Mouse (Mus musculus) cortical plate, adult 2 months (tissue): ENCODE results near the gene Trim71. TPM values are rescaled to one million over a fixed set of nuclear protein-coding genes. Genes with fewer than 3 reads are reported as not detected.

Experiments used
- H3K27ac ChIP-seq: fragments of 200-500 bp; 2 replicates; pipeline ENCODE4 v1.5.1; 2012; ENCODE audit warnings: low read length, control low read depth, inconsistent platforms; ENCODE audit not compliant: insufficient read depth
- H3K4me1 ChIP-seq: fragments of 200-500 bp; 2 replicates; pipeline ENCODE4 v1.6.1; 2011; ENCODE audit warnings: low read length; ENCODE audit not compliant: control insufficient read depth, insufficient read depth
- H3K4me3 ChIP-seq: fragments of 200-500 bp; 2 replicates; pipeline ENCODE4 v1.5.1; 2011; ENCODE audit warnings: mild to moderate bottlenecking, low read length, control low read depth; ENCODE audit not compliant: insufficient read depth
- CTCF ChIP-seq: fragments of 200-500 bp; IDR thresholded peaks from 2 replicates; pipeline ENCODE4 v1.5.1; 2011; ENCODE audit warnings: mild to moderate bottlenecking, control low read depth, low read length; ENCODE audit not compliant: insufficient read depth; ENCODE audit errors: extremely low read depth
- POLR2A ChIP-seq: fragments of 200-500 bp; IDR thresholded peaks from 2 replicates; pipeline ENCODE4 v1.6.1; 2011; ENCODE audit warnings: mild to moderate bottlenecking, low read length, control low read depth; ENCODE audit not compliant: insufficient read depth; ENCODE audit errors: extremely low read depth
- polyA plus RNA-seq: library from polyadenylated mRNA; depleted of rRNA; stranded (reverse); fragments of >200 nt; gene quantifications from 2 replicates; pipeline ENCODE4 v1.2.3, GENCODE M21; 2012

Trim71 gene
- polyA plus RNA-seq, 1 experiment, result 0.27 TPM

- TF ChIP-seq CTCF (no peak), POLR2A (no peak)
- H3K4me3 ChIP-seq, result no peak overlapping the region
- H3K27ac ChIP-seq, result no peak overlapping the region
- H3K4me1 ChIP-seq, result no peaks in the 10 kb centered on the region
Observed at GRCm38 (mm10) chr9:114578646-114579045, 14.5 kb upstream of the Trim71 start.

GRCm38 (mm10) chr9:114576001-114576400 lies 11.8 kb upstream of the Trim71 start:
- TF ChIP-seq CTCF (no peak), POLR2A (no peak)
- H3K27ac ChIP-seq, result no peak overlapping the region
- no peak overlapping the region for H3K4me3 ChIP-seq
- H3K4me1 ChIP-seq, result no peaks in the 10 kb centered on the region

- Histone ChIP-seq H3K27ac (no peak overlapping the region), H3K4me1 (no peaks in the 10 kb centered on the region), H3K4me3 (no peak overlapping the region)
- TF ChIP-seq POLR2A, result no peak
- TF ChIP-seq CTCF, result no peak
Observed at GRCm38 (mm10) chr9:114573528-114573927, 9.4 kb upstream of the Trim71 start.

DNA sequence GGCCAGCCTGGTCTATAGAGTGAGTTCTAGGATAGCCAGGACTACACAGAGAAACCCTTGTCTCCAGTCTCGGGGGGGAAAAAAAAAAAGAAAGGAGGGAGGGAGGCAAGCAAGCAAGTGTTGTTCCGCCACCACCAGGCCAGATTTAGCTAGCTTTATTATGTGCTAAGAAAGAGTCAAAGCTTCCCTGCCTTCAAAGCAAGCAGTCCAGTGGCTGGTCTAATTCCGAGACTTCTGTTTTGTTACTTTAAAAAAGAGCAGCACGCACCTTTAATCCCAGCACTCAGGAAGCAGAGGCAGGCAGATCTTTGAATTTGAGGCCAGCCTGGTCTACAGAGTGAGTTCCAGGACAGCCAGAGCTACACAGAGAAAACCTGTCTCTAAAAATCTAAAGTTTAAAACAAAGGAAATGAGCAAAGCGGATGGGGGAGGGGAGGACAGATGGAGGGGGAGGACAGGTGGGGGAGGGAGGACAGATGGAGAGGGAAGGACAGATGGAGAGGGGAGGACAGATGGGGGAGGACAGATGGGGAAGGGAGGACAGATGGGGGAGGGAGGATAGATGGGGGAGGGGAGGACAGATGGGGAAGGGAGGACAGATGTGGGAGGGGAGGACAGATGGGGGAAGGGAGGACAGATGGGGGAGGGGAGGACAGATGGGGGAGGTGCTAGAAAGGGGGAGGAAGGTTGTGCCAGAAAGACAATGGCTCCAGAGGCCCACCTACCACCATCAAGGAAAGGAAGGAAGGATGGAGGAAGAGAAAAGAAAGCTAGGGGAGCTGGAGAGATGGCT lies 4.7 kb upstream of the Trim71 start:
- H3K27ac ChIP-seq, result no peak overlapping the region
- no peak overlapping the region for H3K4me3 ChIP-seq
- TF ChIP-seq POLR2A, result no peak
- TF ChIP-seq CTCF, result no peak
- no peaks in the 10 kb centered on the region for H3K4me1 ChIP-seq

GRCm38 (mm10) chr9:114564667-114565066 lies 498 bp upstream of the Trim71 start:
- peak overlapping the region; percentile 35; the same call in 1 of the 2 replicates for H3K4me3 ChIP-seq
- H3K4me1 ChIP-seq, result no peaks in the 10 kb centered on the region
- TF ChIP-seq CTCF, result no peak
- no peak for TF ChIP-seq POLR2A
- H3K27ac ChIP-seq, result no peak overlapping the region

- Histone ChIP-seq H3K27ac (no peak overlapping the region), H3K4me3 (peak overlapping the region; percentile 35), H3K4me1 (no peaks in the 10 kb centered on the region)
- TF ChIP-seq POLR2A, result no peak
- TF ChIP-seq CTCF, result no peak
Observed at GRCm38 (mm10) chr9:114562919-114563751, 1.0 kb downstream of the Trim71 start.

DNA sequence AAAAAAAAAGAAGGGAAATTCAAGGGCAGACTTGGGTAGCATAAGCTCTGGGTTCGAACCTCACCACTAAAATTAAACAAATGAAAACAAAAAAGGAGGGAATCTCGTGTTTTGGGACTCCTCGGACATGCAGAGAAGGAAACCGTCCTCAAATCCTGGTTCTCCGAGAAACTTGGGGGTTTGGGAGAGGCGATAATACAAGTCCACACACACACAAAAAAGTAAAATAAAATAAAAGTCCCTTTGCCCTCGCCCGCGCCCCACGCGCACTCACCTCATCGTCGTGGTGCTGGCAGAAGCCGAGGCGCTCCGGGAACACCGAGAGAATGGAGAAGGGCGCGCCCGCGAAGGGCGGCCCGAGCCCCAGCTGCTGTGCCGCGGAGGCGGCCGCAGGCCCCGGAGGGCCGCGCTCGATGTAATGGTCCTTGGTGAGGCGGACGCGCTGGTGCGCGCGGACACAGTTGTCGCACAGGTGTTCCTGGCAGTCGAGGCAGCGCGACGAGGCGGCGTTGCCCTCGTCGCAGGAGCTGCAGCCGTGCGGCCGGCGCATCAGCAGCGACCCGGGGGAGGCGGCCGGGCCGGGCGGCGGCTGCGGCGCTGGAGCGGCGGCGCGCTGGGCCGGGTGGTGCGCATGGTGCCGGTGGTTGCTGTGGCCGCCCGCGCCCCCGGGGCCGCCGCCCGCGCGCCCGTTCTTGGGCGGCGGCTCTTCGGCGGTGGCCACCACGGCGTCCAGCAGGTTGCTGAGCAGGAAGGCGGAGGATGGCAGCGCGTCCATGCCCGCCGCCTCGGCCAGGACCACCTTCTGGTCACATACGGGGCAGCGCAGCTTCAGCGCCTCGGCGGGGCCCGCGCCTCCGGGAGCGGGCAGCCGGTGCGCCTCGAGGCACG lies 1.9 kb downstream of the Trim71 start:
- no peaks in the 10 kb centered on the region for H3K4me1 ChIP-seq
- H3K4me3 ChIP-seq, result peak overlapping the region; percentile 35
- no peak overlapping the region for H3K27ac ChIP-seq
- no peak for TF ChIP-seq CTCF
- TF ChIP-seq POLR2A, result no peak

- H3K4me1 ChIP-seq, result no peaks in the 10 kb centered on the region
- H3K27ac ChIP-seq, result no peak overlapping the region
- TF ChIP-seq POLR2A, result no peak
- no peak for TF ChIP-seq CTCF
- no peak overlapping the region for H3K4me3 ChIP-seq
Observed at GRCm38 (mm10) chr9:114561671-114561971, 2.5 kb downstream of the Trim71 start.
